Mouse (Mus musculus) 3T3-L1 (cell line): ENCODE data around the gene Kcnj4.
"Not testable (repeated sequence)": the region's sequence is repeated elsewhere in the genome, so short reads cannot be mapped to it uniquely, and the experiment has no call there.

ENCODE experiments used
- DNase-seq: peaks from one replicate; pipeline ENCODE4 v3.0.0-alpha.2; 2015; ENCODE audit warnings: low read depth, low spot score

Kcnj4 gene

DNA sequence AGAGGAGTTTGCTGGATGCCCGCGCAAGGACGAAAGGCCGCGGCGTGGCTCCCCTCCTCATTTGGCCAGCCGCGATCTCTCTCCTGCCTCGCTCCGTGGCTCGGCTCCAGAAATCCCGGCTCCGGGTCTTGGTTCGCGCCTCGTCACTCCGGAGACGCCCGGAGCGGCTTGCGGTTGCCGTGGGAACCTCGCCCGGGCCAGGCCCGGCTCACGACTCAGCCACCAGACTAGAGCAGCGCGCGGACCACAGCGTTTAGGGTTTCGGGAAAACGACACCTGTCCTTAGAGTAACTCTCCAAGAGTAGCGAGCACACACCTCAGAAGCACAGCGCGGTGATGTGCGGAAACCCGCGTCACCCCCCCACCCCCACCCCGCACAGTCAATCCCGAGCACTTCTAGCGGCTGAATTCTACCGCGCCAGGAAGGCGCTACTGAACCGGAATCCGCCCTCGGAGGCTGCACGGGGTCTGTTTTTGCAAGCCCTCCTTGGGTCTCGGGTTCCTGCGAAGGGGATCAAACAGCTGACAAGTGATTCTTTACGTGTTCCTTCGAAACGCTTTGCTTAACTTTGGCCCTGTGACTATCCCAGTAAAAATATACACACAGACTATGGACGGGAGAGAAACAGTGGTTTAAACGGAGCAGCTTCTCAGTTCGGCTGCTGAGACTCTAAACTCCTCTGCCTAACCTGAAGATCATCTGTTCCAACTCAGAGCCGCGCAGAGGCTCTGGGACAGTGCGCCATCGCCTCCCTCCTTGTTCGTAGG lies 6.7 kb upstream of the Kcnj4 start:
- no peak for DNase-seq

DNA sequence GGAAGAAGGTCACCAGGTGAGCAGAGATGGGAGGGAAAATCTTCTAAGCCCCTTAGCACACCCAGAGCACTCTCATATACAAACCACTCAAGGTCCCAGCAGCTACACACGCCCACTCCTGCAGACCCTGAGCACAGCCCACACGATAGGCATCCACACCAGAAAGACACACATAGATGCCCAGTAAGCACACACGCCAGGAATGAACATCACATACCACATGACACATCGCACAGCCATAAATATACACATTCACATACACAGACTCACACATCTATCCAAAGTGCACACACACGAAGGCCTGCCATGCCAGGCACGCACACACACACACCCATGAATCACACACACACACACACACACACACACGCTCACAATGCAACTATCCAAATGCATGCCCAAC lies 5.4 kb upstream of the Kcnj4 start:
- no peak for DNase-seq

DNA sequence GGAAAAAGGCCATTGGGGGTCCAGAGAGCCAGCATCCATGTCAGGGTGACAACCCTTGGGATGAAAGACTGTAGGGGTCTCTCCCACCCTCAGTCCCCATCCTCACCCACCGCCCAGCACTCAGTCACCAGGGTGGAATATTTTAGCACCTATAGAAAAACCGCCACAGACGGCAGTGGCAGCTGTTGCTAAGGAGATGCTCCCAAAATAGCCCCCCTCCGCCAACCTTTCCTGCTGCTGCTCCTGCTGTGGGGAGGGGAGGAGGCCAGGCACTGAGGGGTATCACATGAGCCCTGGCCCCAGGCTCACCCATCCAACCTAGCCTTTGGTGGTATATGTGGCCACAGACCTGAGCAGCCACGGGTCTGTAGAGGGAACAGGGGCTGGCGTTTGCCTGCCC lies 5.0 kb upstream of the Kcnj4 start:
- DNase-seq, result no peak

DNA sequence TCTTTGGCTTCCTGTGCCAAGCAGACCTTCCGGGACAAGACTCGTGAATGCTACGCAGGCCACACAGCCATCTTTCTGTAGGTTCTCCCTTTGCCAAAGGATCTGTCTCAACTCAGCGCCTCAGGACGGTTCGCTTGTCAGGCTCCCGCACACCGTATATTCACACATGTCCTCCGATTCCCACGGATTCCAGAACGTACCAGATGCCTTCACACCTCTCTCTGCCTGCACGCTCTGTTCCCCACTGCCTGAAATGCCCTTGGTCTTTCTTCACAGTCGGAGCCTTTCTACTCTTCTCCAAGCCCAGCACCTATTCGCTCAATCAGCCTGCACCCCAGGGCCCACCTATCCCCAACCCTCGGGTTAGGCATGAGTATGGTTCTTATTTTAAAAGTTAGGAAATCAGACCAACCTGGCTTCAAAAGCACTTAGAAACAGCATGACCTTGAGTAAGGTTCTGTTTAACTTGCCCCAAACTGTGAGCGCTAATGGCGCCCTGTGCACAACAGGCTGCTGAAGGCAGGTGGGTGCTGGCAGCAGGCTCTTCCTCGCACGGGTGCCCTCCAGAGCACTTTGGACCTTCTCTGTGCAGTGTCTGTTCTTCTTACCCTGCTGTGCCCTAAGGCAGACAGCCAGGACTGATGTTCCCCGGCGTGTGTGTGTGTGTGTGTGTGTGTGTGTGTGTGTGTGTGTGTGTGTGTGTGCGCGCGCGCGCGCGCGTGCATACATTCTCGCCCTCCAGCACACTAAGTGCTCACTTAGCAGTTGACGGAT lies 2.2 kb upstream of the Kcnj4 start:
- no peak for DNase-seq

DNA sequence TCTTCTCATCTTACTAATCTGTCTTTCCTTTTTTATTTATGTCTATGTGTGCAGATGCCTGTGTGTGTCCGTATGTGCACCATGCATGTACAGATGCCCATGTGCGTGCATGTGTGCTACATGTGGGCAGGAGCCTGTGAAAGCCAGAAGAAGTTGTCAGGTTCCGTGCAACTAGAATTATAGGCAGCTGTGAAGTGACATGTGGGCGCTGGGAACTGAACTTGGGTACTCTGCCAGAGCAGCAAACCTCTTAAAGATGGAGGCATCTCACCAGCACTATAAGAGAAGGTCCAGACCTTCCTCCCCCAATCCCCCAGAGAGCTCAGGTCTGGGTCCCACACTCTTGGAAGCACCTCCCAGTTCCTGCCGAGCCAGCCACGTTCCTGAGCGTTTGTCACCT lies 1.4 kb upstream of the Kcnj4 start:
- DNase-seq, result no peak

DNA sequence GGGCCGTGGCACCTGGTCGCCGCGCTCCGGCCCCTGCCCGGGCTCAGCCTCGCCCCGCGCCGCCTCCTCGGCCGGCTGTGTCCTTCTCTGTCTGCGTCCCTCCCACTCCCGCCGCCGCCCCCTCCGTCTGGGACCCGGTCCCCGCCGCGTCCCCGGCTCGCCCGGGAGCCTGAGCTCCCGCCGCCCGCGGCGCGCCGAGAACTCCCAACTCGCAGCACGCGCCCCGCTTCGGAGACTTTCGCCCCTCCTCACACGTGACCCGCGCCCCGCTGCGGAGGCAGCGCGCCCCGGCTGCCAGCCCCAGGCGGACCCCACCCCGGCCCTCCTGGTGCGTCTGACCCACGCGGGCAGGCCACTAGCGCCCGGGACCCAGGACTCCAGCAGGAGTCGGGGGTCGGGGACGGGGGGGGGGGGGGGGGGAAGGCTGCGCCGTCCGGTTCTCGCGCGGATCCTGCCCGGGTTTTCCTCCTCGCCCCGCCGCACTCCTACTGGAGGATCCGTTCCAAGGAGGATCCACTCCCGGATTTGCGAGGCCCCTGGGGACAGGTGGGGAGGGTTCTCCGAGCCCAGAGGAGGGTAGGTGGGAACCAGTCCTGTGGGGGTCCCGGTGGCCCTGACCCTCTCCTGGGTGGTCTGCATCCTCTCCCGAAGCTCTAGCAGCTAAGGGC lies 709 bp upstream of the Kcnj4 start:
- no peak for DNase-seq

DNA sequence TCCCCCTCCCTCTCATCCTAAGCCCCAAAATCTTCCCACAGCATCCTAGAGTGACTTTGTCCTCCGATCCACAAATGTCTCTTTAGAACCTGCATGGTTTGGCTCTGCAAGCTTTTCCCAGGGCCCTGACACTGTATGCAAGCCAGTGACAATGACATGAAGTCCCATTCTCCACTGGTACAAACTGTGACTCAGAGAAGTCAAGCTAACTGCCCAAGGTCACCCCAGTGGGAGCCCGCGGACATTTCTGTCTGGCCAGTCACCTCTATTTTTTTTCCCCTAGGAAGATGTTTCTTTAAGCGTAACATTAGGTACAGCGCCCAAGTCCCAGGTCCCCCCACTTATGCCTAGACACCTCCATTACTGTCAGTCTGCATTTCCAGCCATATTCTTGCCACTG lies 1.6 kb downstream of the Kcnj4 start:
- no peak for DNase-seq

DNA sequence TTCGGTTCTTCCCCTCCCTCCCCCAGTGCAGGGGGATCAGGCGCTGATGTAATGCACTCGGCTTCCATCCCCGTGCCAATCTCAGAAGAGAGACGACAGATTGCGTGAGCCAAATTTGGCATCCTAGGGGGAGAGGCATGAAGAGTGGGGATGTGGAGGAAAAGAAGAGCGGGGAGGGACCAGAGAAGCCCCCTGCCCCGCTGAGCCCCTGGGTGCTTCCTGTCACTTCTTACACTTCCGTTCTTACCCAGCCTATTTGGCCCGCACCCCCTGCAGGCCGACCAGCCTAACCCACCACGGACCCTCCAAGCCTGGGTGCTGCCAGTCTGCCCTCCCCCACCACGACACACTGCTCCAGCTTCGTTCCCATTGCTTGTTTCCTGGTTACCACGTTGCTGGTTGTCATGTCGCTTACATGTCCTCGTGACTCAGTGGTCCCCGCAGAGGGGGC lies 2.1 kb downstream of the Kcnj4 start:
- DNase-seq, result no peak

DNA sequence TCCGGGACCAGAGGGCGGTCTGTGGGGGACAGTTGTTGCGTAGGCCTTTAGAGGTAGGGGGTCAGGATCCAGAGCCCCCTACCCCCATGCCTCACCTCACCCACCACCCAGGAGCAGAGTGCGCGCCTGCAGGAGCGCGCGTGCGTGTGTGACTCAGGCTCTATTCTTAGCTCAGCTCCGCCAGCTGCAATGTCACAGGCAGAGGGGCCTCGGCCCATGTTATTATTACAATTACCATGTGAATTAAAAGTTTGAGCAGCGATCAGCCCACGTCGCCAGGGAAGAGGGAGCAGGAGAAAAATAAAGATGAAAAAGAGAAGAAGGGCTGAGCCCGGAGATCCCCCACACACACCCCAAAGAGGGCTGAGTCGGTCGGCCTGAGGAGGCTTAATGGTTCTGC lies 4.9 kb downstream of the Kcnj4 start:
- DNase-seq, result no peak

DNA sequence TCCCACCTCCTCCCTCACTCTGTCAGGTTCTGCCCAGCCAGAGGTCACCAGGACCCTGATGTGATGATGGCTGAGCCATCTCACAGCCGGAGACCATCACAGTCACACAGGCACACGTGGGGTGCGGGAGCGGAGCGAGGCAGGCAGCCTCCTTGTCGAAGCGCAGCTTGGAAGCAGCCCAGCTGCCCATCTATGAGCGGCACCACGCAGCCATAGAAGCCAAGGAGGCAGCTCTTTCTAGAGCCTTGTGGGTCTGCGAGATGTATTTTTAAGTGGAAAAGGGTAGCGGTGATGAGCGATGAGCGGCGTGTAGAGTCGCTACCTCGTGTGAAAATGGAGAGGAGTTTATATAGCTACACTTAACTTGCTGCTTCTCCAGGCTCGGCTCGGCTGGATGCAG lies 11.5 kb downstream of the Kcnj4 start:
- DNase-seq, result no peak

DNA sequence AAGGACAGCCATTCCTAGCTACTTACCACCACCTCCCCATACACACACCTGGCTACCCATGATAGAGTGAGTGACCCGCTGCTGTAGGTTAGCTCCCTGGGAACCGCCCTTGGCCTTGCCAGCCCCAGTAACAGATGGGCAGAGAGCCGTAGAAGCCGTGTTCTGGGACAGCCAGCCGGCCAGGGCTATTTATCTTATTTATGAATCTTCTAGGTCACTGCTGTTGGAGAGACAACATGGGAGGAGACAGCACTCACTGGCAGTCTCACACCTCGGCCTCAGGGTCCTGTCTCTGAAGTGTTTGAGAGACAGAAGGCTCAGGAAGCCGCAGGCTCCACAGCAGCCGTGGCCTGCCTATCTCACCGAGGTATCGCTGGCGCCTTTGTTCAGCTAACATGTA lies 15.6 kb downstream of the Kcnj4 start:
- no peak for DNase-seq

DNA sequence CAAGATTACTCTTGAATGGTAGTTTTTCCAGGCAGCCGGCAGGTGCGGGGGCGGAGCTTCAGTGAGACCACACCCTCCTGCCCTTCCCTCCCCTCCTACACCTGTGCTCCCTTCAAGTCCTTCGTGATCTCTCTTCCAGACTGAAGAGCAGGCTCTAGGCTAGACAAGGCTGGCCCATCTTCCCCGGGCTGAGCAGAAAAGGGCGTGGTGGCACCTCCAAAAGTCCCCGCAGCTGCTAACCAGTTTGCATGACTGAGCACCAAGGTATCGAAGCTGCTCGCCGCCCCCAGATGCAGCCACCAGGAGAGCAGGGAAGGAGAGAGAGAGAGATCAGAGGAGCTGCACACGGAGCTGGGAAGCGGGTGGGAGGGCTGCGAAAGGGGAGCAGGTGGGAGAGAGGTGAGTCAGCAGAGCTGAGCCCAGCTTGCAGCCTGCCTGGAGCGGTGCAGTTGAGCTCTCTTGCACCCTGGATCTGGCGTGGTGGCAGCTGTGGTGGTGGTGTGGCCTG lies 23.8 kb downstream of the Kcnj4 start:
- no peak for DNase-seq

DNA sequence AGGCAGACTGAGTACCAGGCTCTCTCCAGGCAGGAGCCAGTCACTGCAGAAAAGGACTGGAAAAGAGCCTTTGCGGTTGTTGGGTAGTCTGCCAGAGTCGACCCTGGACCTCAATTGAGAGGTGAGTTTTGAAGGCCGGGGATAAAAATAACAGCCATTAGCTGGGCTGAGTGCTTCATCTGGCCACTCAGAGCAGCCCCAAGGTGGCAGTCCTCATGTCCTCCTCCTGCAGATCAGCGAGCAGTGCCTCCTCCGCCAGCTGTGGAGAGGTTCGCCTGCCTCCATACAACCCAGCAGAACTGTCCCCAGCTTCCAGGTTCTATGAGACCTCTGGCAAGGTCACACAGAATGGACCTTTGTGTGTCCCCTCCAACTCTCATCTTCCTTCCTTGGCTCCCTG lies 27.8 kb downstream of the Kcnj4 start:
- no peak for DNase-seq

DNA sequence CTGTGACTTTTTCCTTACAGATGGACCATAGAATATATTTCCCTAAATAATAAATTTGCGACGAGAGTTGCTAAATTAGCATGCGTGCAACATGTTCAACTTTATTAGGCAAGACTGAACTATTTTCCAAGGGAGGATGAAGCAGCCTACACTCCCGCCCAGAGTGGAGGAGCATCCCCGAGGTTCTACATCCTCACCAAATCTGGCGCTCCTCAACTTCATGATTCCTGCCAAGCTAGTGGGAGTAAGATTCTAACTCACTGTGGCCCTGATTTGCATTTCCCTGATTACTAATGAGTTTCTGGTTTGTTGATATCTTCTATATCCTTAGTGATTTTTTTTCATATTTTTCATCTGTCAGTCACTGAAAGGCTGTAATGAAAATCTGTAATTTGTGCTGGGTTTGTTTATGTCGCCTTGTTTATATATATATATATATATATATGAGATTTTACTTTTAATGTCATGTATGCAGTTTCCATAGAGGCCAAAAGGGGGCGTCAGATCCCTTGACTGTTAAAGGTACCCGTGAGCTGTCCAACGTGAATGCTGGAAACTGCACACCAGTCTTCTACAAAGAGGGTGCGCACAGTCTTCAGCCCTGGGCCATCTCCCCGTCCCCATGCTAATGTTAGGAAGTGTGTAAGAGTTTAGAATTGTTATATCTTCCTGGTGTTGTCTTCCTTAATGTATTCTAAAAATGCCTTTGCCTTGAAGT lies 31.2 kb downstream of the Kcnj4 start:
- no peak for DNase-seq

DNA sequence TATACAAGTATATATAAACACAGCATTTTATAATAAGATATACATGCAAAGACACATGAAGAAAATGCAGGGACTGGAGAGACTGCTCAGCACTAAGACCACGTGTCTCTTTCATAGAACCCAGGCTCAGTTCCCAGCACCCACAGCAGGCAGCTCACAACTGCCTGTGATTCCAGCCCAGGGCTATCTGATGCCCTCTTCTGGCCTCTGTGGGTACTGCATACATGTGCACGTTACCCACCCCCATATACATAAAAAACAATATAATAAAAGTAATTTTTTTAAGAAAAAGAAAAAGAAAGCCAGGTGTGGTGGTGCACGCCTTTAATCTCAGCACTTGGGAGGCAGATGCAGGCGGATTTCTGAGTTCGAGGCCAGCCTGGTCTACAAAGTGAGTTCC lies 32.0 kb downstream of the Kcnj4 start:
- no peak for DNase-seq

DNA sequence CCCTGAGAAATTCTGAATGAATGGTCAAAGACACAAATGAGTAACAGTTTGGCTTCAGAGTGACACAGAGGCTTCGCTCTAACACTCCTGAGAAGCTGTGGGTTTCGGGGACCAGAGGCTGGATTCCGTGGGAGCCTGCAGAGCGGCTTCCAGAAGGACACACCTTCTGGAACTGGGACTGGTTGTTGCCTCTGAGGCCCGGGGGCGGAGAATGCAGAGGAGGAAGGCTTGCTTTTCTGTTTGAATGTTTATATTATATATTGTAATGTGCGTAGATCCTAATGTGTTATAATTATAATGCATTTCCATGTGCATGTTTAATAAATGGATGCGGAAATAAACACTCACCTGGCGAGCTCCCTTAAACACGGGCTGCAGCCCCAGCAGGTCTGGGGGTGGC lies 33.9 kb downstream of the Kcnj4 start:
- no peak for DNase-seq

DNA sequence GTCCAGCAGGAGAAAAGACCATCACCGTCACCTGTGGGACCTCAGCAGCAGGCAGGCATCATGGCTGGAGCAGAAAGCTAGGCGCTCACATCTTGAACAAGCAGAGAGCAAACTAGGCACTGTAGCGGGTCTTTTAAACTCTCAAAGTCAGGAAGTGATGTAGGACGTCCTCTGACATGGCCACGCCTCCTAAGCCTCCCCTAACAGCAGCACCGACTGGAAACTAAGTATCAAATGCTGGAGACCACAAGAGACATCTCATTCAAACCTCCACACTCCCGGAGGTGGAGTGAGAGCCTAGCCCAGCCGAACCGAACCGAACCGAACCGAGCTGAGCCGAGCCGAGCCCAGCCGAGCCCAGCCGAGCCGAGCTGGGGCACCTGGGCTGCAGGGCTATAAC lies 34.5 kb downstream of the Kcnj4 start:
- no peak for DNase-seq

DNA sequence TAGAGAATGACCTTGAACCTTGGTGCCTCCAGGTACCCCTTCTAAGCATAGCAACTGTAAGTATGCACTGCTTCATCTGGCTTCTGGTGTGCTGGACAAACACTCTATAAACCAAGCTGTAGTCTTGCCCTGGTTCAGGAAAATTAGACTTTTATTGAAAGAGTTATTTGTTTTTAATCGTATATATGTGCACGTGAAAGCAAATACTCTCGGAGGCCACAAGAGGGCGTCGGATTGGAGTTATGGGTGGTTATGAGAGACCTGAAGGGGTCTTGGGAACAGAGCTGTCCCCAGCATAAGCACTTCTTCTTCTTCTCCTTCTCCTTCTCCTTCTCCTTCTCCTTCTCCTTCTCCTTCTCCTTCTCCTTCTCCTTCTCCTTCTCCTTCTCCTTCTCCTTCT lies 35.5 kb downstream of the Kcnj4 start:
- DNase-seq, result no peak

DNA sequence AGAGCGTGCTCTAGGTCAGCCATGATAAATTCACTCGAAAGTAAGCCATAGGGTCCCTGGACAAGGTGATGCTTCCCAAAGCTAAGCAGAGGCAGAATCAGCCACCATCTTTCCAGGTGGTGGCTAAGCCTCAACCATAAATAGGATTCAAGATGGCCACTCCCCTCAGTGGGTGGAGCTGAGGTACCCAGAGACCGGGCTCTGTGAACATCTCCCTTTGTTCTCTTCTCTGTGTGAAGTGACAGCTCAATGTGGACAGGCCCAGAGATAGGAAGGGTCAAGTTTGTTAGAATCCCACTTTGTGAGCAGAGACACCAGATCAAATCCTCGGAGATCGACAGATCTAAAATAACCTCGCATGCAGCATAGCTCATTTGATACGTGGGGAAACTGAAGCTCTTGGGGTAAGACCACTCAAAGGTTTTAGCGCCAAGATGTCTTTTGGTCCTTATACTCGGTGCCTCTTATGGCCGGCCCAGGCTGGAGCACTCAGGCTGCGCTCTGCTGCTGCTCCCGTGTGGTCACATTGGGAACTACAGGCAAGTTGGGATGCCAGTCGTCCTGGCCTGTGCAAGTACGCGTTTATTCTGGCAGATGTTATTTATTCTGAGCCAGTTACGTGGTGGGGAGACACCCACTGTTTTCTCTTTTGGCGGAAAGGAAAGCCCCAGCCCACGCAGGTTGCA lies 38.3 kb downstream of the Kcnj4 start:
- peak; percentile 88 for DNase-seq

DNA sequence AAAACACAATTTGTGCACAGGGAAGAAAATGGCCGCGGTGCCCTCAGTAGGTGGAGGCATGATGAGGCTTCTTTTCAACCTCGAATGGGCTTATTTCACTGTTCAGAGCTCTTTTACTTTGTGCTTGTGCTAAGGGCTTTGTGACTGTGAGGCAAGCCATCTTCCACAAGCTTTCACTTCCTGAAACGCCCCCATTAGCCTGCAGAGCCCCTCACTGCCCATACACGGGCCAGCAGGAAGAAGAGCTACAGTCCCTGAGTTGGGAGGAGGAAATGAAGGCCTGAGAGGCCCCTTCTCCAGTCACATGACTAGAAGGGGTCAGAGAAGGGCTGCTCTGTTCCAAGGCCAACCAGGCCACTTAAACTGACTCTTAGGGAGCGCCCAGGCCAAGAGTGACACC lies 48.5 kb downstream of the Kcnj4 start:
- DNase-seq, result no peak

DNA sequence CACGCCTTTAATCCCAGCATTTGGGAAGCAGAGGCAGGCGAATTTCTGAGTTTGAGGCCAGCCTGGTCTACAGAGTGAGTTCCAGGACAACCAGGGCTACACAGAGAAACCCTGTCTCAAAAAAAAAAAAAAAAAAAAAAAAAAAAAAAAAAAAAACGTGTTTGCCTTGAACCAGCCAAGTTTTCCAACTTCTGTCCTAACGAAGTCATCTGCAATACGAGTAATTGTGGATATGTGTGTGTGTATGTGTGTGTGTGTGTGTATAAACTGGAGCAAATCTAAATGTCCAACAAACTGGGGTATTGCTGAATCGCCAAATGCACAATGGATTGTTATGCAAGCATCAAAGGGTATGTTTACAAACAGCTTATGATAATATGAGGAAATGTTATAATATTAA lies 48.9 kb downstream of the Kcnj4 start:
- DNase-seq, result not testable (repeated sequence)
